Mouse (Mus musculus) thymus, adult 2 months (tissue): Measurements from ENCODE around the gene Cadps2.

Experiments used
- CTCF ChIP-seq: fragments of 200-500 bp; IDR thresholded peaks from 2 replicates; pipeline ENCODE4 v1.5.1; 2012; ENCODE audit warnings: mild to moderate bottlenecking, control low read depth, low read length, moderate library complexity, borderline replicate concordance; ENCODE audit not compliant: control insufficient read depth, poor library complexity, insufficient read depth; ENCODE audit errors: extremely low read depth
- POLR2A ChIP-seq: fragments of 200-500 bp; IDR thresholded peaks from 2 replicates; pipeline ENCODE4 v1.6.1; 2012; ENCODE audit warnings: mild to moderate bottlenecking, low read length, control low read depth, moderate library complexity; ENCODE audit not compliant: control insufficient read depth, poor library complexity, insufficient read depth; ENCODE audit errors: extremely low read depth

DNA sequence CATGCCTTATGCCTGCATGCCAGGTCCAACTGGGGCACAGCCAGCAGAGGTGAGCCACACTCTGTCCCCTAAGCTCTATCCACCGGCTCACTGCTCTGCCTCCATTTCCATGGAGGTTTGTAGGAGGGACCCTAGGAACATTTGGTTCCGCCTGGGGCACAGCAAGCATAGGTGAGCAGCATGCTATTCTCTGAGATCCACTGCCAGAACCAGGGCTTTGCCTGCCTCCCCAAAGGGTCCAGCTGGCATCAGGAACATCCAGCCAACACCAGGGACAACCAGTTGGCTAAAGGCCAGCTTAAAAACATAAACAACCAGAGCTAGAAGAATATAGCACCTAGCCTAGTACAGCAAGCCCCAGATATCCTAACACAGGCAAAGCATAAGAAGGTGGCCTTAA lies 540.6 kb downstream of the Cadps2 start:
- TF ChIP-seq CTCF (no peak), POLR2A (no peak)
